ENCODE assay signal across 9 mouse cellular contexts in genomic region chr16:44672422-44672819, GRCm38 (mm10). TPM values are rescaled to one million over a fixed set of nuclear protein-coding genes. Genes with fewer than 3 reads are reported as not detected.
DNase-seq lines count a peak whose midpoint lies in the region; ATAC-seq lines count a peak whose summit lies in the region.
"Had no signal": no experiment of that assay in that cellular context is flagged by ENCODE, and none has a peak within 500 bp of the region (broad histone marks: within the 10 kb centered on the region; RNA-seq: fewer than 3 reads in every experiment).

No protein-coding gene starts in this region.

- no peak overlapping the region for H3K9ac ChIP-seq in heart, embryonic 12.5 days

- H3K27ac ChIP-seq in heart, embryonic 12.5 days (ENCODE audit: poor library complexity, severe bottlenecking) = no peak overlapping the region
- no peak overlapping the region for H3K27ac ChIP-seq in brown adipose tissue, adult 24 weeks (replicated peaks; ENCODE audit: low read depth, low read length)
- peak overlapping the region; percentile 92 for H3K27ac ChIP-seq in hindbrain, embryonic 10.5 days

- no peak for DNase-seq in heart, adult 18-20 months
- peak; percentile 66 for DNase-seq in hindbrain, embryonic 10.5 days (ENCODE audit: low spot score)
- no peak for DNase-seq in left cerebral cortex, adult 18-20 months (ENCODE audit: low spot score in 2 of 2)
- no peak for DNase-seq in right cerebral cortex, postnatal 36 days (ENCODE audit: low spot score in 2 of 2)
- DNase-seq in left cerebral cortex, postnatal 25 days (ENCODE audit: low spot score in 2 of 2) = no peak
- DNase-seq: right cerebral cortex, postnatal 25 days had no signal

- no peaks in the 10 kb centered on the region for H3K36me3 ChIP-seq in heart, embryonic 12.5 days
- no peaks in the 10 kb centered on the region for H3K36me3 ChIP-seq in hindbrain, embryonic 10.5 days

- H3K27me3 ChIP-seq in heart, embryonic 12.5 days (replicated peaks) = peaks cover 5% of the 10 kb centered on the region; the same call in 1 of the 2 replicates
- peaks cover 8% of the 10 kb centered on the region; the same call in 1 of the 2 replicates for H3K27me3 ChIP-seq in hindbrain, embryonic 10.5 days (ENCODE audit: insufficient read depth, poor library complexity, severe bottlenecking)

- H3K9me3 ChIP-seq in heart, embryonic 12.5 days (replicated peaks) = no peaks in the 10 kb centered on the region
- H3K9me3 ChIP-seq in hindbrain, embryonic 10.5 days = 0 out of 2 replicates have a peak, but pooled peaks cover 3% of the 10 kb centered on the region

- intact Hi-C loops in left cerebral cortex, postnatal 25 days (cut with DNase I) = no loop called here

- H3K4me1 ChIP-seq in heart, embryonic 12.5 days (replicated peaks) = peaks cover 10% of the 10 kb centered on the region
- H3K4me1 ChIP-seq in brown adipose tissue, adult 24 weeks (ENCODE audit: control insufficient read depth, insufficient read depth, insufficient read length, low read length) = peaks cover 13% of the 10 kb centered on the region
- peaks cover 53% of the 10 kb centered on the region for H3K4me1 ChIP-seq in hindbrain, embryonic 10.5 days (replicated peaks)

- peak overlapping the region; percentile 5; the same call in 1 of the 2 replicates for H3K4me3 ChIP-seq in heart, embryonic 12.5 days
- H3K4me3 ChIP-seq in brown adipose tissue, adult 24 weeks (ENCODE audit: insufficient read depth, low read depth, low read length) = peak overlapping the region; percentile 54
- peak overlapping the region; percentile 33 for H3K4me3 ChIP-seq in hindbrain, embryonic 10.5 days

- ATAC-seq in heart, embryonic 12.5 days (ENCODE audit: insufficient number of reproducible peaks, low FRiP score) = no peak
- 0 out of 2 replicates have a peak, but pooled peaks have one; percentile 20 for ATAC-seq in megakaryocyte progenitor cell, adult 5-6 weeks (replicated peaks; ENCODE audit: poor library complexity)

- H3K4me2 ChIP-seq in heart, embryonic 12.5 days = peak overlapping the region; percentile 56

- whole genome bisulfite sequencing in heart, embryonic 12.5 days = 12% methylated on average over 14 of the region's 14 CpGs
- 3% methylated on average over 14 of the region's 14 CpGs for WGBS in hindbrain, embryonic 10.5 days

RNA-seq across cellular contexts. Expression of gene Nepro, which starts 51.7 kb away (rescaled TPM):
- 6.8 and 7.1 TPM in 2 replicates for polyA plus RNA-seq in heart, embryonic 12.5 days (2016; fragmentation: Nextera tagmentation; extraction: Ambion mirVana)
- 1 to 10 TPM; 3.6 to 4.5 TPM for total RNA-seq in heart, adult 18-20 months (2021)
- 4.0 and 6.1 TPM in 2 replicates for polyA plus RNA-seq in brown adipose tissue, adult 24 weeks (2012; ENCODE audit: insufficient read depth, insufficient read length, missing spikeins)
- 8.8 and 14.9 TPM in 2 replicates for polyA plus RNA-seq in hindbrain, embryonic 10.5 days (2016; fragmentation: Nextera tagmentation; extraction: Ambion mirVana)
- 18.6 and 20.5 TPM in 2 replicates for total RNA-seq in megakaryocyte progenitor cell, adult 5-6 weeks (2015)
- 19.4 and 26.3 TPM in 2 replicates for total RNA-seq in megakaryocyte progenitor cell, adult 5-6 weeks (2017)
- 1 to 10 TPM; 5.8 to 7.0 TPM for total RNA-seq in left cerebral cortex, adult 18-20 months (2021)
- total RNA-seq in left cerebral cortex, postnatal 25 days (2021) = 1 to 10 TPM; 5.7 to 5.9 TPM
